Mouse (Mus musculus) monocyte, adult 59 days (primary cell): ENCODE data around the gene Scmh1. TPM values are rescaled to one million over a fixed set of nuclear protein-coding genes. Genes with fewer than 3 reads are reported as not detected.

Experiments
- total RNA-seq, 2 experiments: library from RNA; stranded (reverse); gene quantifications; one replicate each; pipeline ENCODE4 v1.2.4; 2023

Gene Scmh1
- total RNA-seq = 10 to 100 TPM; 33.8 to 37.4 TPM

GRCm38 (mm10) chr4:120405144-120405805, at the start of gene Scmh1:
TSS of gene Scmh1 (plus strand) at chr4:120405281.

DNA sequence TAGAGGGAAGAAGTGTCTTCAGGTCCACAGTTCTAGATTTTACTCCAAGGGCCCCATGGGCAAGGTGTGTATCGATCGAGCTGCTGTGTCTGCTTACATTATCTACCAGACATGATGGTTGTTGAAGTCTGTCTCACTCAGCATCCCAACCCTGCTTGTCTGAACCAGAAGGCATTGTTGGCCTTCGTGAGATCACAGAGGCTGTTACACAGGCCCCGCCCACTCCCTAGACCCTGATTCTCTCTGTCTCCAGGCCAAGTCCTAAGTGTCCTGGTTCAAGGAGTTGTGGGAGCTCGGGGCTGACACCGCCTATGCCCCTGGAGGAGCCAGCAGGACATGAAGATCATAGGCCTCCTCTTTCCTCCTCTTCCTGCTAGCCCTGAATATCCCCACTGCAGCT, 126.9 kb downstream of the Scmh1 start, which contains the start of gene Slfnl1:
Gene Slfnl1, plus strand, starts transcription at position 246 of the 400 bp plus-strand sequence.

DNA sequence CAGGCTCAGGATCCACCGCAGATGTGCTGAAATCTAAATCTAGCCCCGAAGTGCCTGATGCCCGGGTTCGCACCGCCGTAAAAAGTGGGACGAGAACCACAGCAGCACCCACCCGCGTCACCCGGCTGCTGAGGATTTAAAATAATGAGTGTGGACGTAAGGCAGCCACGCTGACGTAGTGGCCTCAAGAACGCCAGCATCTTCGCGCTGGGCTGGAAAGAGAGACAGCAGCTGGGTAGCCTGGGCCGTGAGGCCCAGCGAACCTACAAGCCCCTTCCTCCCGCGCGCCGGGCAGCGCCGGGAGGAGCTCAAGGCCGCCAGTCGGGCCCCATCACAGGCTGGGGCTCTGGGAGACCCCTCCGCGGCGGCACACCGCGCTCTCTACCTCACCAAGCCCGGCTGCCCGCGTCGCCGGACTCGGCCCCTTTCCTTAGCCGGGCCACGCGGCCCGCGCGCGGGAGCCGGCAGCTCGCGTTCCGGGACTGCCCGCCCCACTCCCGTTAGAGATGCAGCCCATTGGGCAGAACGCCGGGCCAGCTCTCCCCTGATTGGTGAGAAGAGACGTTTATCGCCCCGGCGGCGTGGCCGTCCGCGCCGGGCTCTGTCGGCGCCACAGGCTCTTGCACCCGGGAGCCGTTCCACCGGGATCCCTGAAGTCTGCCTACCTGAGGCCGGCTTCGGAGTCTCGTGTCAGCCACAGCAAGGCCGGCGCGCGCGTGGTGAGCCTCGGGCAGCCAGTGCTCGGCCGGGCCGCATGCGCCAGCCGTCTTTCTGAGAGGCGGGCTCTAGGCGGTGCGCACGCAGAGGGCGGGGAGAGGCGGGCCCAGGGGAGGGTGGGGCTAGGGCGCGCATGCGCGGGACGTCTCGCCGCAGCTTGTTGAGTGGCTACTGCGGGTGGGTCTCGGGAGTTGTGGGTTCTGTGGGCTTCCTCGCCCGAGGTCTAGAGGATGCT, 164.7 kb downstream of the Scmh1 start, which contains the start of gene Ctps:
Gene Ctps, minus strand, starts transcription at position 791 of the 952 bp plus-strand sequence.

Other genes with a start within 250 kb of the Scmh1 start
- not detected for gene Edn2, start 244.1 kb upstream of the Scmh1 start, total RNA-seq
- under 1 TPM in 1 of 2 experiments, not detected in 1; 0.42 TPM for gene Foxo6, start 117.9 kb upstream of the Scmh1 start, total RNA-seq
- gene Slfnl1, start 127.0 kb downstream of the Scmh1 start, total RNA-seq = under 1 TPM; 0.26 to 0.70 TPM
- 1 to 10 TPM; 5.2 to 5.3 TPM for gene Ctps, start 165.0 kb downstream of the Scmh1 start, total RNA-seq
- gene Gm8439, start 183.5 kb downstream of the Scmh1 start, total RNA-seq = not detected